Mouse (Mus musculus) MEL-GATA-1-ER (cell line): ENCODE data around the gene Slc6a3.

Experiments used
- DNase-seq: peaks from one replicate; pipeline ENCODE4 v3.0.0-alpha.2; 2012; ENCODE audit warnings: low read depth; ENCODE audit errors: extremely low read depth

The Slc6a3 gene

DNA sequence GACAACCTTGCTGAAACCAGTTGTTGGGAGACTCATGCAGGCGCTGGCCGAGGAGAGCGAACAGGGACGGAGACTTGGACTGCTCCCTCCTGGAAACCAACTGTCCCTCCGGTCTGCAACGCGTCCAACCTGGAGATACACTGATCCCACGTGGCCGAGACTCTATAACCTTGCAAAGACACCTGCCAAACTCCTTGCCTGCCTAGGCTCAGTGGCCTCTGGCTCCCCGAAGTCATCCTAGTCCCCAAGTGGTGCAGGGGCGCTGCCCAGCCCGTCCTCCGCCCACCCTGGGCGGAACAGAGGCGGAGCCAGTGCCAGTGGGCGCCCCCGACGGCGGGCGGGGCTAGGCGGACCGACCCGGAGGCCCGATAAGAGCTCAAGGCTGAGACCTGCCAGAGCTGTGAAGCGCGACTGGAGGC, at the start of gene Slc6a3:
Gene Slc6a3, plus strand, starts transcription at position 345 of the 419 bp plus-strand sequence.
- peak; percentile 53 for DNase-seq

DNA sequence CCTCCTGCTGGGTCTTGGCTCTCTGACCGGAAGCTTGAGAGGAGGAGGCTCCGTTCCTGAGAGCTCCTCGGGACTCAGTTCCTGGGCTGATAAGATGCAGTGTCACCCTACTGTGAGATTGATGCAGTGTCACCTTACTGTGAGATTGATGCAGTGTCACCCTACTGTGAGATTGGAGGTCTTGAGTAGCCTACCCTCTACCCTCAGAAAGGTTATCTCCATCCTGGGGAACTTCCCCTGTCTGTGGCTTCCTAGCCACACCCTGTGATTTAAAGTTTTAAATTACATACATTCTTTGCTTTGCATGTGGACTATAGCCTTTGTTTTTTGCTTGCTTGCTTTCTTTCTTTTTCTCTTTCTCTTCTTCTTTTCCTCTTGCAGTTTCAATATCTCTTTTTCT, 48.4 kb upstream of the Slc6a3 start:
- no peak for DNase-seq

DNA sequence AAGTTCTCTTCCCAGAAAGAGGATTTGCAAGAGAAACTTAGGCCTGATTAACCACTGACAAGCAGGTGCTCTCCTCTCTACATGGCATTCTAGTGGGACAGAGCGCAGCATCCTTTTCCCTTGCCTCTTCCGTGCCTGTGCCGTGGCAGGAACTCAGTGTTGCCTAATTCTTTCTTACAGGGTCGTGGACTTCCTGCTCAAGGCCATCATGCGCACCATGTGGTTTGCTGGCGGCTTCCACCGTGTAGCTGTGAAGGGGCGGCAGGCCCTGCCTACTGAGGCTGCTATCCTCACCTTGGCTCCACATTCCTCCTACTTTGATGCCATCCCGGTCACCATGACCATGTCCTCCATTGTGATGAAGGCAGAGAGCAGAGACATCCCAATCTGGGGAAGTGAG, 47.8 kb upstream of the Slc6a3 start:
- DNase-seq = no peak

DNA sequence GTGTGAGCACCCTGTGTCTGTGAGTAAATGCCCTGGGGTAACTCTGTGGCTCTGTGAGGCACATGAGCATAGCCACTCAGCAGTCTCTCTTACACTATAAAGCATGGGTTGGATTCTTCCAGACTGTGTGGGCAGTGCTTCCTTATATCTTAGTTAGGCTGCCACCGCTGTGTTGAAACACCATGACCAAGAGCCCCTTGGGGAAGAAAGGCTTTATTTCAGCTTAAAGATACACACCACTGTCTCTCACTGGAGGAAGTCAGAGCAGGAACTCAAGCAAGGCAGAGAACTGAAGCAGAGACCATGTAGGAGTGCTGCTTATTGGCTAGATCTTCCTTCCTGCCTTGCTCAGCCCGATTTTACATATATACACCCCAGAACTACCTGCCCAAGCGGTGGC, 46.6 kb upstream of the Slc6a3 start:
- DNase-seq = no peak

DNA sequence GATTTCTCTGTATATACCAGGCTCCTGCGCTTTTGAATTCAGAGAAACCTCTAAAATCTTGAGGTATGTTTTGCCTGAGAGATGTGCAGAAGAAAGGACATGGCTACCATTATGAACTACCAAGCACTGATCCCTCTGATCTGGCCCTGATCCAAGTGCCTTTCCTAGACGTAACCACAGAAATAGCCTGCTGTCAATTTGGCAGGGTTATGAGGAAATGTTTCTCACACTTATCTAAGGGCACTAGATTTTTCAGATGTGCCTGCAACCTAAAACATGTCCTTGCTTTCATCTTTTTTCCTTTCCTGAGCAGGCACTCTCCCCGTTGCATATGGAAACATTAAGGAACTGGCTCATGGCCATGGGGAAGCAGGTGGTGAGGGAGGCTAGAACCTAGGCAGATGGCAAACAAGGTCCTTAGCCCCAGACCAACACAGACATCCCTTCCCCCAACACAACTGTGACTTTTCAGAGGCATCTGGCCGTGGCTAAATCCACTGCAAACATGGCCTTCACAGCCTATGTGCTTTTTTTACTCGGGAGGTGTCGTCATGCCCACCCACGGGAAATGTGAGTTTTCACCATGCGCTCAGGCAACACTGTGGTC, 45.9 kb upstream of the Slc6a3 start:
- no peak for DNase-seq

DNA sequence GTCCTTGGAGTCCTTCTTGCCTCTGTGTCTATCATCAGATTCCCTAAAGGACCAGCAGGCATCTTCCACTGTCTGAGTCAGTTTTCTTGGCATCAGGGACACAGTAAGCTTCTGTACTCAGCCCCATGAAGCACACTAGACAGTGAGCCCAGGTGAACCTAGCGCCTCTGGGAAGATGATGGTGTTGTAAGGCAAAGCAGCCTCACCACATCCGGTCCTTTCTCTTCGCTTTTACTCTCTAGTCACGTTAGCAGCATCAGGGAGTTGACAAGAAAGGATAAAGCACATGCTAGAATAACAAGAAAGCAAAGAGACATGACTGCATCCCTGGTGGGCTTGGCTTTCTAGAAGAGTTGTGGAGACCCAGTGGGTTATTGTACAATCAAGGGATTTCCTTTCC, 43.4 kb upstream of the Slc6a3 start:
- DNase-seq = no peak

DNA sequence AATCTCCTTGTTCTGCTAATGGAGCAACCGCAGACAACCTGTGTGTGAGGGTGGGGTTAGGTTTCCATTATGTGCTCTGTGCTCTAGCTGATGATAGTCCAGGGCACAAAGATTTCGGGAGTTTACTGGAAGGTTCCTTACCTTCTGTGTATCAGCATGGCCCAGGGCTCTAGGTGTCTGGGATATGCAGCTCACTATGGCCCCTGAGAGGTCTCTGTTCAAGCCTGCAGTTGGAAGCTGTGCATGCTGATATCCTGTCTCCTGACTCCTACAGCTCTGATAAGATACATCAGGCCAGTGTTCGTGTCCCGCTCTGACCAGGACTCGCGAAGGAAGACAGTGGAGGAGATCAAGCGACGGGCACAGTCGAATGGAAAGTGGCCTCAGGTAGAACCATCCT, 42.0 kb upstream of the Slc6a3 start:
- DNase-seq = no peak

DNA sequence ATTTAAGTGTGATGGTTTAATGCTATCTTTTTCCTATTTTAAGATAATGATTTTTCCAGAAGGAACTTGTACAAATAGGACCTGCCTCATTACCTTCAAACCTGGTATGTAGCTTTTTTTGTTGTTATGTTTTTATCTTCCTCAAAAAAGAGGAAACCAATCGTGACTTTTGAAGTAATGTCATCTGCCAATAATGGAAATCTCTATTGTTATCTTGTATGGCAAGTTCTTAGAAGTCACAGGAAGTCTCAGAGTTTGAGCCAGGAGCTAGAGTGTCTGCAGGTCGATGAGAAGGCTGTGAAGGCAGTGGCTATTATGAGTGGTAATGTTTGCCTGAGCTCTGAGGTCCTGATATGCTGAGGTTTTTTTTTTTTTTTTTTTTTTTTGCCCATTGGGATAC, 40.4 kb upstream of the Slc6a3 start:
- DNase-seq = no peak

DNA sequence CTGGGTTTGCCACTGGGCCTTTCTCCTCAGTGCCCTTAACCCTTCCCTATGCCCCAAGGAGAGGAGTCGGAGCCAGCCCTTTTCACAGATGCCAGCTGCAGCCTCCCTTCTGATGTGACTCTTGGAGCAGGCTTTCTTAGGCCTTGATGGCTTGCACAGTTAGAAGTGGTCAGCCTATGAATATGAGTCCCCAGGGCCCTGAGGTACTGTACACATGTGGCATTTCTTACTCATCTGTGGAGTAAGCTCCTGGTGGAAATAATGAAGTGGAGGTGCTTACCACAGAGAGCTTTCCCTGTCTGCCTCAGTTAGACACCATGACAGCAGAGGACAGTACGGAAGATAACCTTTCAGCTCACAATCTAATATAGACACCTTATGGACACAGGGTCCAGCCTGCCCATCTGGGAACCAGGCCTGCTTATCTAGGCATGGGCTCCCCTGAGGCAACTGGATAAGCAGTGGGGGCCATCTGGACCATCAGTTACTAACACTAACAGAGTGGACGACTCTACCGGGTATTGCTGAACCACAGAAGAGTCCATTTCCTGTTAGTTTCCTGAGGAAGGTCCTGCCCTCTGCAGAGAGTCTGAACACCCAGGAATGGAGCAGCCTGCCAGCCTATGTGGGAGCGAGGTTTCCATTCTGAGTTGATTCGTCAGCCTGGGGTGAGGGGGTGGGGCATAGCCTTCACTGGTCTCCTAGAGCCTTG, 36.5 kb upstream of the Slc6a3 start:
- DNase-seq = no peak

DNA sequence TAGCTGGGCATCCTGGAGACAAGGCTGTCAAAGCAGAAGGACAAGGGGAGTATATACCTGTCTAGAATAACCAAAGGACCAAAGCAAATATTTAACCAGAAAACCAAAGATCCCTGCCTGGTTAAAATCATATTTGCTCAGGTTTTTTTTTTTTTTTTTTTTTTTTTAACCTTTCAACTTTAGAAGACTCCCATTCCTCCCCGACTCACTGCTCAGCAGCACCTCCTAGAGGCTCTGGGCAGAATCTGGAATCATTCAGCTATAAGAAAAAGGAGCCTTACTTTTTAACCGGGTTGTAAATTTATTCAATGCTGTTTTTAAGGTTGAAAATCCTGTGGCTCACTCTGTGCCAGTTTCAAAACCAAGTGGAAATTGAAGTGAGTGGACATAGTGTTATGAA, 33.8 kb upstream of the Slc6a3 start:
- no peak for DNase-seq

DNA sequence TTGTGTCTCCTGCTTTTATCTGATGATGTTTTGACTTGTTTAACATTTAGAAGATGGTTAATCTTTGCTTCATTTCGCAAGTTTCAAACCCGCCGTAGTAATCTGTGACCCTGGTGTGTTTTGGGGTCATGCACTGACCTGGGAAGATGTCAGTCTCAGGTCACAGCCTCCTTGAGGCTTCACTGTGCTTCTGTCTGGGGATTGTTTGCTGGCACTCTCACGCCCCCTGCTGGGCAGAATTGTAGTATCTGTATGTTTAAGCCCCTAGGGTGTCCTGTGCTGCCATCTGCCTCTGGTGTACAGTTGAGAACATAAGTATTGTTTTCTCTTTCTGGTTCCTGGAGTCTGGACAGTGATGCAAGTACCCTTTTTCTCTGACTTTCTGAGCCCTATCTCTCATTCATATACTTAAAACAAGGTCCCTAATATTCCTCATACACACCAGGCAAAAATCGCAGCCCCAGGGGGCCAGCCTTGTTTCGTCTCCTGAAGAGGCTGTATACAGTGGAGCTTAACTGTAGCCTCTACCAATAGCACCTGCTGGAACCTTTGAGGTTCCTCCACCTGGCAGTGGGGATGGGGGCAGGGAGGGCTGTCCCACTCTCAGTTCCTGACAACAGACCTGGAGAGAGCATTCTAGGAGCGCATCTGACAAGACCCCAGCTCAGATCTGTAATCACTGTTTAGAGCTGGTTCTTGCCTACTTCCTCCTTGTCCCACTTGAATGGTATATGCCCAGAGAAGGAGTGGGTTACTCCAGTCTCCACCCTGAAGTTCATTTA, 30.7 kb upstream of the Slc6a3 start:
- DNase-seq = peak; percentile 39

DNA sequence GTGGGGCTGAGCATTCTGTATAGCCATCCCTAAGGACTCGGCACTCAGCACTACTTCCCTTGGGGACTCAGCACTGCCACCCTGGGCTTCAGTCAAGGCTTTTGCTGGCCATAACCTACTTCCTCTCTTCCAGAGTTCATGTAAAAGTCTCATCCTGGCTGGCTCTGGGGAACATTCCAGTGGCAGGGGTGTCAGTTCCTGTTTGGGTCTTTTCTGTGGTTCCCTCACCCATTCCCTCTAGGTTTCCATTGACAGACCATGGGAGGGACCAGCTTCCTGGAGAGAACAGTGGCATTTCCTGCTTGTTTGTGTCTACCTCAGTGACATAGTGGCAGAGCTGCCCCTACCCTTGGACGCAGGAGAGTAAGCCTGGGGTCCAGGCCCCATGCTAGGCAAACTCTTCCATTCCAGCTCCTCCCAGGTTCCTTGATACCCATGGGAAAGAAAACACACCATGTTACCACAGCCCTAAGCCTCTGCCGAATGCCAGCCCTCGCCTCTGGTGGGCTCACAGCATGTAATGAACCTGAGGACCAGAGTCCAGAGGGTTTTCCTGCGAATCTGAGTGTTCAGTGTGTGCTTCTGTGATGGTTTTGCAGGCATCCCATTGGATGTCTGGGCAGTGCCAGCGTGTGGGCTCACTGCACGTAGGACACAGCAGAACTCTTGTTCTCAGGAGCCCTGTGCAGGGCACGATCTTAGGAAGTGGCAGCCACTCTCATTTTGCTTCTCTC, 27.6 kb upstream of the Slc6a3 start:
- DNase-seq = no peak

DNA sequence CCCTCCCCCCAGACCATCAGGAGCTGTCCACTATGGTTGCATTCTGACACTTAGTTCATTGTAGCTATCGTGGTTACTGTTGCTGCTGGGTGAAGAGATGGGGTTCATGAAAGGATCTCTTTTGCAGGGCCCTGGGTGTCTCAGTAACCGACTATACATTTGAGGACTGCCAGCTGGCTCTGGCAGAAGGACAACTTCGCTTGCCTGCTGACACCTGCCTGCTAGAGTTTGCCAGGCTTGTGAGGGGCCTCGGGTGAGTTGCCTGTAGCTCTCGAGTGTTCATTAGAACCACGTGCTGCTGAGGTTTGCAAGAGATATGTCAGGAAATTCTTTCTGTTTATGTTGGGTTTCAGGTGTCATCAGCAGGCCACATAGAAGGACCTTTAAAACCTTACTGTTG, 26.7 kb upstream of the Slc6a3 start:
- DNase-seq = no peak

DNA sequence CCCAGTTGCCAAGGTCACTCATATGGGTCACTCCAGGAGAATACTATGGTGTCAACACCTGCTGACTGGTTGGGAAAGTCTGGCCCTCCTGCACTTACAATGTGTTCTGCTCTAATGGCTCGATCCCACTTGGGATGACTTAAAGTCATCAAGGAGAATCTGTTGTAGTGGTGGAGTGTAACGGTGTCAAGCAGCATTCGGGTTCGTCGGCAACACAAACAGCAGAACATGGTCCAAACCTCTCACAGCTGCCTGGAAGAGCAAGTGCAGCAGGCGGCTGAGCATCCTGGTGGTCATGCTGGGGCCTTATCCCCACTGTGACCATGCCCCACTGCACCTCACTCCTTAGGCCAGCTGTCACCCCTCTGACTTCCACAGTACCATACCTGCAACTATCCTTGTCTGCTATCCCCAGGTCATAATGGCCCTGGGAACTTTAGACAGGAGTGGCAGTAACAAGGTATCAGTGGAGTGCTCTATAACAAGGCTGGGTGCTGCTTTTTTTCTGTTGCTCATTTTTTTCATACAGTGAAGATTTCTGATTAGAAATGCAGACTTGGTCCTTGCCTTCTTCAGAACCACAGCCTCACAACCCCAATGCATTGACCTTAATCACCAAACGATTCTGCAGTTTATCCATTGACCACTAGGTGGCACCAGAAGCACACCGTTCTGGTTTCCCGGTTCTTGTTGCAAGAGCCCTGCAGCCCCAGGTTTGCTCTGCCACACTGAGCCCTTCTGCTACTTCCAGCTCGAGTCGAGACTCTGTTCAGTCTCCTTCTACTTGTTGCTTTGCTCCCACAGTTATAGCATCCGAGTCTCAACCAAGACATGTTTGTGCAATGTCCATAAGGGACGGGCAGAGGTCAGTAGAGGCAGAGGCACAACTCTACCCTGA, 23.5 kb upstream of the Slc6a3 start:
- DNase-seq = peak; percentile 41

DNA sequence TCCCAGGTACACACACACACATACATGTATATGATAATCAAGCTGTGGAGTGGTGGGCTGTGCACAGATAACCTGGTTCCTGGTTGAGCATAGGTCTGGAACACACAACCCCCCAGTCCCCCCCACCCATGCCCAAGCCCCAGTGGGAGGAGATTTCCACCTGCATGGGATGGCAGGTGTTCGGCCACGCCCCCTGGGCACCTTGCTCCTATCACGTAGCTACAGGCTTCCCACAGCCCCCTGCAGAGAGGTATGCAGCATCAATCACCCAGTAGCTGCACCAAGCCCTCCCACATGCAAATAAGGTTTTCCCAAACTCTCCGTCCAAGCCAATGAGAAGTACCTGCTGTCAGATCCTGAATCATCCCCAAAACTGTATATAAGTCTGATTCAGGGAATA, 19.7 kb upstream of the Slc6a3 start:
- DNase-seq = no peak

DNA sequence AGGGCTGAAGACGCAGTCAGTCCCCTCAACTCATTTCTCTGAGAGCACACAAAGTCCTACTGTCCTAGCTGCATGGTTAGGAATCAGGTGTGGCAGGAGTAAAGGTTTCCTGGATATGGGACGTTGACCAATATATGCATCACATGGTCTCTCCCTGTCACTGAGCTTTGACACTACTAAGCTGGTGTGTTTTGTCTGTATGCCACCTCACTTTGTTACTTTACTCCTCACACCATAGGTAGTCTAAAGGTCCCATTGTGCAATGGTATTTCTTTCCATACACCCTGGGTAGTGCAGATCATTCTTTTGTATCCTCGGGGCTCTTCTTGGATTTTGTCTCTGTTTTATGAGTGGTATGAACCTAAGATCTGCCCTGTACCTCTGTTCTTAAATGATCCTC, 2.8 kb upstream of the Slc6a3 start:
- DNase-seq = no peak

DNA sequence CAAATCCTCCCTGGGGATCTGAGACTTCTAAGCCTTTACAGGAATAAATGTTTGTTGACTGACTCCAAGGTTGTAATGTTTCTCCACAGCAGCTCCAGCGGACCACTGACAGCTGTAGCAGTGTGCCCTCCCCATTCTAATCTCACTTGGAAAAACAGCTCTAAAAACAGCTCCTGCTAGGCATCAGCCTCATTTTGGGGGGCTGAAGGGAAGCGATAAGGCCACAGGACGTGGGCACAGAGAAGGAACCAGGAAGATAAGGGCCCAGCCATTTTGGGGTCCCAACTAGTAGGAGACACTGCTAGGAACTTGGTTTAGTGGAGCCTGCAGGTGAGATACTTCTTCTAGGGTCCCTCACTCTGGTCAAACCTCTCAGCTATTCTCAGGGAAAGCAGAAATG, 1.3 kb upstream of the Slc6a3 start:
- DNase-seq = peak; percentile 63

DNA sequence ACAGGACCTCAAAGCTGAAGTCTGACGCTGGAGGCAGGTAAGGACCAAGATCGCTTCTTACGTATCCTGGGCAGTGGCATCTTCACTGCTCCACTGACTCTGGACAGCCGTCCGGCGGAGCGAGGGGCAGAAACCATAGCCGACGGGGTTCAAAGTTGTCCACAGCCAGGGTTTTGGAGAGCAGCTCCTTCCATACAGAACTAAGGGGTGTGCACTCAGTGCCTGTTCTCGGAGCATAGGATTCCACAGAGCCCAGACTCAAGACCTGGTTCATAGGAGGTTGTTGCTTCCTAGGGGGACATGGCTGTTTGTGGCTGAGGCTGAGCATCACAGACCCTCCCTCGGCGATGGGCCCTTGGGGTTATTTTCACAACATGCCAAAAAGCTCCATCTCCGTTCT, 277 bp downstream of the Slc6a3 start:
- DNase-seq = no peak

DNA sequence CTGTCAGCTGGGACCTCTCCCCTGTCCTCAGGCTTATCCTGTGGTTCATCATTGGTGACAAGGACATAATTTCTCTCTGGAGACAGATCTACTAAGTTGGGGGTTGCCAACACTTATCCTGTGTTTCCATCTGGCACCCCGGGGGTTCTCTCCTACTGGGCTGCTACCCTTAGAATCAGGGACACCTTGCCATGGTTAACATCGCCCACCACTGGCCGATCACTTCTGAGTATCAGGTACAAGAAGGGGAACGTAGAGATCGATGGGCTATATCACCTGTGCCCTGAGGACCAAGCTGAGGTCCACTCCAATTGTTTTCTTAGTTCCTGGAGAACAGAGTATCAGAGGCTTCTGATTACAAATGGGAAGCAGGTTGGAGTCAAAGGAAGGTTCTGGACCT, 27.7 kb downstream of the Slc6a3 start:
- no peak for DNase-seq

DNA sequence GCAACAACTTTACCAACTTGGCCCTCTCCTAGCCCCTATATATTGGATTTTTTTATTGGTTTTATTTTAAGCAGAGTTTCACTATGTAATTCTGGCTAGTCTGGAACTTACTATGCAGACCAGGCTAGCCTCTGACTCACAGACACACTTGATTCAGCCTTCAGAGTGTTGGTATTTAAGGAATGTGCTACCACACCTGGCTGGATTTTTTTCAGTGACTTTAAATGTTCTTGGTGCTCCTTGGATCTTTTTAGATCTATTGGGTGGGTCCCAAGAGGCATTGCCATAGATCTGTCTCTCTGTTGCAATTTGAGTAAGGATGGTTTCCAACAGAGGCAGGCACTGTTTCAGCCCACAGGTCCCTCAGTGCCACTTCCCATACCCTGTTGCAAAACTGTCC, 38.5 kb downstream of the Slc6a3 start:
- no peak for DNase-seq

DNA sequence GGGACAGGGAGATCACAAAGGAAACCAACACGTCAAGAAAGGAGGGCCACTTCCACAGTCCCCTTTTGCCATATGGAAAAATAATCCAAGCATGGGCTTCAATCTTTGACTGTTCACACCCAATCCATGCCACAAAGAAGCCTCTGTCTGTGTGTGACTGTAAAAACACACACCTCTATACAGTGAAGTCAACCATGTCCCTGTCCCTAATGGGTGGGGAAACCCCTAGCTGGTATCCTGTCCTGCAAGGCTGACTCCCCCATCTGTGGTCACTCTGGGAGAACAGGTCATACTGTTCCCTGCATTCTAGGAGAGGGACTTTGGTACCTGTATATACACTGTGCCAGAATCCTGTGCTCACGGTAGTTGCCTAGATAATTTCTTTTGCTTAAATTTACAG, 40.7 kb downstream of the Slc6a3 start:
- DNase-seq = no peak
